Mouse (Mus musculus) heart, postnatal 4 days (tissue): ENCODE measurements around the gene Prr14. TPM values are rescaled to one million over a fixed set of nuclear protein-coding genes. Genes with fewer than 3 reads are reported as not detected.
"Not testable (repeated sequence)": the region's sequence is repeated elsewhere in the genome, so short reads cannot be mapped to it uniquely, and the experiment has no call there.

Source experiments
- DNase-seq: peaks from one replicate; pipeline ENCODE4 v3.0.0; 2021
- total RNA-seq, 2 experiments: library from RNA; stranded (reverse); gene quantifications; 2 replicates each; pipeline ENCODE4 v1.2.3; 2021

Prr14 gene
- 10 to 100 TPM; 28.0 to 28.9 TPM for total RNA-seq

DNA sequence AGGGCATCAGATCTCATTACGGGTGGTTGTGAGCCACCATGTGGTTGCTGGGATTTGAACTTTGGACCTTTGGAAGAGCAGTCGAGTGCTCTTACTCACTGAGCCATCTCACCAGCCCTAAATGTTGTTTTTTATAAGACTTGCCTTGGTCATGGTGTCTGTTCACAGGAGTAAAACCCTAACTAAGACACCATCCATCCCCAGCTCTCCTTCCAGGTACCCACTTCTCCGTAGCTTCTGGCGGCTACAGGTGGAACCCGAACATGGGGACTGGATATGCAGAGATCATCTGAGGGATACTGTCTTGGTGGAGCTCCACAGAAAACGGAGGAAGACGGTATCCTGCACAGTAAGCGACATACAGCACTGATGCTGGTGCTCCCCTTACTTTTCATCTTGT is at the start of gene Prr14:
Prr14 (plus strand) TSS at position 301 of the 400 bp plus-strand sequence.
- DNase-seq, result not testable (repeated sequence)

DNA sequence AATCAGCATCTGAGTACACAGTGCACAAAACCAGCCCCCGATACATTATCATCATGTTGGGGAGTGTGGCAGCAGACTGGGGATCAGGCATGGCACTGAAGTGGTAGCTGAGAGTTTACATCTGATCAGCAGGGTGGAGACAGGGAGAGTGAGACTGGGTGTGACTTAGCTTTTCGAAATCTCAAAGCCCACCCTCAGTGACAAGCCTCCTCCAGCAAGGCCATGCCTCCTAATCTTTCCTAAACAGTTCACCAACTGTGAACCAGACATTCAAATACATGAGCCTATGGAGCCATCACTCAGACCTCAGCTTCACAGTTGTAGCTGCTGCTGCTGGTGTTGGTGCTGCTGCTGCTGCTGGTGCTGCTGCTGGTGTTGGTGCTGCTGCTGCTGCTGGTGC is 48.0 kb upstream of the Prr14 start:
- DNase-seq, result no peak

DNA sequence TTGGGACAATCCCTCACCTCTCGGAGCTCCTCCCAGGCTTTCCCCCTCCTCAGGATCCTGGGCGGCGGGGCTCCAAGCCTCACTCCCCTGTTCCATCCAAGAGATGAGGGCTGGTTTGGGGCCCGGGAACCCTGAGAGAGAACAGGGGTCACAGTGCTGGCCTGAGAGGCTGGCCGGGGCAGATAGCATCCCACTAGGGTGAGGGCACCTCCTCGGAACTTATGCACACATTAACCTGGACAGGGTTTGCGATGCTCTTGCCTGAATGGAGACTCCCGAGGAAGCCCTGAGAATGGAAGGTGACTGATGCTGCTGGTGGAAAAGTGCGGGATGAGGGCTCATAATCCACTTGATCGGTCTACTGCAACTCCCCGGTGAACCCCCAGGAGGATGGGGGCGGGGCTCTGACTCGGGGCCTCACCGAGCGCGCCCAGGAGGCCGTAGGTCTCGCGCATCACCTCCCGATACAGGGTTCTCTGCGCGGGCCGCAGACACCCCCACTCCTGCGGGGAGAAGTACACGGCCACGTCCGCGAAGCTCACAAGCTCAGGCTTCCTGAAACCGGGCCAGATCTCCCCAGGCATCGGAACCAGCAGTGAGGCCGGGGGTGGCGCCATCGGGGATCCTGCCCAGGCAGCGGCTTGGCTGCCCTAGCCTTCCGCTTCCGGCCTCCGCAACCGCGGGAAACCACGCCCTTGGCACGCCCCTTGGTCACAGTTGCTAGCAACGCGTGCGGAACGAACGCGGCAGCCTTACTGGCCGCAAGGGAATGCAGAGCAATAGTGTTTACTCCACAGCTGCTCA is 37.8 kb upstream of the Prr14 start, which contains the start of gene Zfp688:
Zfp688 (minus strand) TSS at position 681 of the 804 bp plus-strand sequence.
- DNase-seq, result peak; percentile 97

DNA sequence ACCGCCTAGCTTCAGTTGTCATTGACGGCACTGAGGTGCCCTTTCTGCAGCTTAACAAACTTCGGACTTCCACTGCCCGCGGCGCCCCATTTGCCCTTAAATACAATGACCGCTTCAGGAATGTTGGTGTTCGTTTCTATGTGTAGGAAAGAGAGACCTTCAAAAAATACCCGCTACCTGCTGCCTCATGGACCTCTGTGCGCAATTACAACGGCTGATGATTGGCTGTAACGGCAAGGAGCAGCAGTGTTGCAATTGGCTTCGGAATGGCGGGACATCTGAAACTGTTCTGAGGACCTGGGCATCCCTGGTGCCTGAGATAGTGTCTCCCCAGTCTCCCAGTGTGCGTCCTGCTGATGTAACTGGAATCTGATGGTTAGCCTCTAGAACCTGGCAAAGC is 37.2 kb upstream of the Prr14 start:
- DNase-seq, result peak; percentile 29

DNA sequence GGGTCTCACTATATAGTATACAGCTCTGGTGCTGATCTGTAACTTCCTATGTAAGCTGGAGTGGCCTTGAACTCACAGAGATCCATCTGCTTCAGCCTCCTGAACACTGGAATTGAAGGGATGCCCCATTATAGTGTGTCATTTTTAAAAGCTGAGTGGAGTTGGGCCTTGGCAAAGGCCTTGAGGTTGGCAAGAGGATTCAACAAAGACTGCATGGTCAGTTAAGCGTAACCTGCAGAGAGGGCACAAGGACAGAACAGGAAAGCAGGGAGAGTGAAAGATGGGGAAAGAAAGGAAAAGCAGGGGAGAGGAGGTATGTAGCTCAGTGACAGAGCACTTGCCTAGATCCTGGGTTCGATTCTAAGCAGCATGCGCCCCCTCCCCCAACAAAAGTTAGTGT is 34.1 kb upstream of the Prr14 start:
- DNase-seq, result no peak

DNA sequence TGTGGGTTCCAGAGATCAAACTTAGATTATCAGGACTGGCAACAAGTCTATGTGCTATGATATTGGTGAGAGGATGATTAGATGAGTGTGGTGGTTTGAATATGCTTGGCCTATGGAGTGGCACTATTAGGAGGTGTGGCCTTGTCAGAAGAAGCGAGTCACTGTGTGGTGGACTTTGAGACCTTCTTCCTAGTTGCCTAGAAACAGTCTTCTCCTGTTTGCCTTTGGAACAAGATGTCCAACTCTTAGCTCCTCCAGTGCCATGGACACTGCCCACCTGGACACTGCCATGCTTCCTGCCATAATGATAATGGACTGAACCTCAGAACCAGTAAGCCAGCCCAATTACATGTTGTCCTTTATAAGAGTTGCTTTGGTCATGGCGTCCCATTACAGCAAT is 33.5 kb upstream of the Prr14 start:
- no peak for DNase-seq

DNA sequence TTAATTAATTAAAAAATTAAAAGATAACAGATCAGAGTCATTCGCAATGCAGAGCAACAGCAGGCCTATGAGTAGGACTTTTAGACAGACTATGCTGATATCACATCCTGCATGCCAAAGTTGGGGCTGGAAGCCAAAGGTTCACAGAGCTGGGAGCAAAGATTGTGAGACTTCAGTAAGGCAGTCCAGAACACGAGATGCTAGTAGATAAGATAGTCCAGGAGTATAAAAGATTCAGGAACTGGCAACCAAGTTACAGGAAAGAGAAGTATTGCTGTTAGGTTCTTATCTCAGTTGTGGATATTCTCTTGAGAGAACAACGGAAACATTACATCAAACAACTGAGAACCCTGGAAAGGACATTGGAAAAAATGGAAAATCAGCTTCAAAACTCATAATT is 33.1 kb upstream of the Prr14 start:
- no peak for DNase-seq

DNA sequence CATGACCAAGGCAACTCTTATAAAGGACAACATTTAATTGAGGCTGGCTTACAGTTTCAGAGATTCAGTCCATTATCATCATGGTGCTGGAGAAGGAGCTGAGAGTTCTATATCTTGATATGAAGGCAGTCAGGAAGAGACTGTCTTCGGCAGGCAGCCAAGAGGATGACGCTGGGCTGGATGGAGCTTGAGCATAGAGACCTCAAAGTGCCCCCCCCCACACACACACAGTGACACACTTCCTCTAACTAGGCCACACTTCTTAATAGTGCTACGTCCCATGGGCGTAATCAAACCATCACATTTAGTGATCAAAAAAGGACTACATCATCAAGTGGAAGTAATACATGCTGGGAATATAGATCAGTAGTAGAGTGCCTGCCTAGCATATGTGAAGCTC is 24.2 kb upstream of the Prr14 start:
- no peak for DNase-seq

DNA sequence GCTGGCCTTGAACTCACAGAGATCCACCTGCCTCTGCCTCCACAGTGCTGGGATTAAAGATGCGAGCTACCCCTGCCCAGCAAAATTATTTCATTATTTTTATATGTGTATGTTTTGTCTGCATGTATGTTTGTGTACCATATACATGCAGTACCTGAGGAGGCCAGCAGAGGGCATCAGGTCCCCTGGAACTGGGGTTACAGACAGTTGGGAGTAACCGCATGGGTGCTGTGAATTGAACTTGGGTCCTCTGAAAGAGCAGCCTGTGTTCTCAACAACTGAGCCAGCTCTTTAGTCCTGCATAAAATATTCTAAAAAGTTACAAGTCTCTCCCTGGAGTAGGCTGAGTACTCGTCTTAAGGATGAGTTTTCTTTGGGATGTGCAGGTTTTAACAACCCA is 21.7 kb upstream of the Prr14 start:
- DNase-seq, result peak; percentile 32

DNA sequence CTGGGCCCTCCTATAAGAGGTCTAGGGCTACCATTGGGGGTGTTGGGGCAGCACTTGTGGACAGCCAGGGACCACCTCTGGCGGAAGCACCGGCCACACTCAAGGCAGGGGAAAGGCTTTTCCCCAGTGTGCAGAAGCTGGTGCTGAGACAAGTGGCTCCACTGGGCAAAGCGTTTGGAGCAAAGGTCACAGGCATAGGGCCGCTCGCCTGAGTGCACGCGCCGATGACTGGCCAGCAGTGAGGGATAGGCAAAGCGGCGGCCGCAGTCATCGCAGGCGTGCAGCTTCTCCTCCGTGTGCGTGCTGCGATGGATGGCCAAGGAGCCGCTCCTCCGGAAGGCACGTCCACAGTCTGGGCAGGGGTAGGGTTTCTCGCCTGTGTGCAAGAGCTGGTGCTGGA is 15.4 kb upstream of the Prr14 start:
- no peak for DNase-seq

DNA sequence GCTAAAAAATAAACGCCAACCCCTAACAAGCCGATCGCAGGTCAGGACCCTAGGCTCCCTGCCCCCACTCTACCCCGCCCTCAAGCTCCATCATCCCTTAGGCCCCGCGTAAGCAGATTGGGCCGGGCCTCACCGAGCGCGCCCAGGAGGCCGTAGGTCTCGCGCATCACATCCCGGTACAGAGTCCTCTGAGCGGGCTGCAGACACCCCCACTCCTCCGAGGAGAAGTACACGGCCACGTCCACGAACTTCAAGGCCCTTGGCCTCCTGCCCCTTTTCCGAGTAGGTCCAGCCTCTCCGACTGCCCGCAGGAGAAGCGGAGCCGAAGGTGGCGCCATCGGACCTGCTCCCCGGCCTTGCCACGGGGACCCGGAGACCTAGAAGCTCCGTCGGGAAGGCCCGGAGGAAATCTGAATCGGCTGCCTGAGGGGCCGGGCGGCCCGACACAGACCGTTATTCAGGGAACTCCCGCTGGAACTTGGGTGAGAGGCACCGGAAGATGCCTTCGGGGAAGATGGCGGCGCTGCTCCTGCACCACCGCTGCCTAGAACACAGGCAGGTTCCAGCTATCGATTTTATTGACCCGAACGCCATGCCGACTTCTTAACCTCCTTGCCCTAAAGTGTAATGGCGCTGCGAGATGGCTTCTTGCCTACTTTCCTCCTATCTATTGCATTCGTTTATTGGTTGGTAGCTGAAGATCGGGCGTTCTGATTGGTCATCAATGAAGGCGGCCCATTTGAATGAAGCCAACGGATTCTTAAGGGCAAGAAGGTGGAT is 10.7 kb upstream of the Prr14 start, which contains the start of gene Zfp689:
Zfp689 (minus strand) TSS at position 638 of the 780 bp plus-strand sequence.
- peak; percentile 94 for DNase-seq

DNA sequence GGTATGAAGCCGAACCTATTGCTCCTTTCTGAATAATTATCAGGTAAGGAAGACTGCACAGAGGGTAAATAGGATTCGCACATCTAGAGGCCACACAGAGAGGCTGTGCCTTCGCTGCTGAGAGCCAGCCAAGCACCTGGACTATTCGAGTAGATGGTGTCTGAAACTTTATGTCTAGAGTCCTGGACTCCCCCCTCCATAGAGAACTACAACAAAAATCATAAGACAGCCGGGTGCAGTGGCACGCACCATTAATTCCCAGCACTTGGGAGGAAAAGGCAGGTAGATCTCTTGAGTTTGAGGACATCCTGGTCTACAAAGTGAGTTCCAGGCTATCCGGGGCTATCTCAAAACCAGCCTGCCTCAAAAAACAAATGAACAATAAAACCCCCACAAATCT is 9.4 kb upstream of the Prr14 start:
- no peak for DNase-seq

DNA sequence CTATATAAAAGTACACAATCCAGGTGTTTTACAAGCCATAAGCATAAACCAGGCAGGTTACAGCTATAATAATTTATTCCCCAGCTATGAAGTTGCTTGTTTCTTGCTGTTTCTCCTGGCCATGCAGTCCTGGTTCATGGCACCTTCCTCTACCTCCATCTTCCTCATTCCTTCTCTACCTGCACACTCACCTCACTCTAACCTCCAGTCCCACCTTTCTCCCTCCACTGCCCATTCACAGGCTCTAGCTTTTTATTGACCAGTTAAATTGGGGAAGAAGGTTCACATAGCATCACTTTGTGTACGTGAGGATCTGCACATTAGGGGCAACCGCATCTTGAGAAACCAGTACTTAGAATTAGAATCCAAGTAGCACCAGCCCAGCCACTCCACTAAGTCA is 6.4 kb upstream of the Prr14 start:
- DNase-seq, result no peak

DNA sequence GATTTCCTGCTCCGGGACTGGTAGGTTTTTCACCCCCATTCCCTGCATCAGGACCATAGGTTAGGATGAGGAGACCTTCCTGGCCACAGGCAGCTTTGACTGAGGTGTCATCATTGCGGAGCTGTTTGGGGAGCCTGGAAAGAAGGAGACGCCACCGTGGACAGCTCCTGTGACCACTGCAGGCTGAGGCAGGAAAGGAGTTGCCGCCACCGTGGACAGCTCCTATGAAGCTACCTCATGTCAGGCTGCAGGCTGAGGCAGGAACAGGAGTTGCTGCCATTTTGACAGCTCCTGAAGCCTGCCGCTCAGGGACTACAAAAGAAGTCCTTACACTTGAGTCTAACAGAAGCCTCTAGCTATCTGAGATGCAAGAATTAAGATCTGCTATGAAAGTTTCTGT is 4.5 kb upstream of the Prr14 start:
- no peak for DNase-seq

DNA sequence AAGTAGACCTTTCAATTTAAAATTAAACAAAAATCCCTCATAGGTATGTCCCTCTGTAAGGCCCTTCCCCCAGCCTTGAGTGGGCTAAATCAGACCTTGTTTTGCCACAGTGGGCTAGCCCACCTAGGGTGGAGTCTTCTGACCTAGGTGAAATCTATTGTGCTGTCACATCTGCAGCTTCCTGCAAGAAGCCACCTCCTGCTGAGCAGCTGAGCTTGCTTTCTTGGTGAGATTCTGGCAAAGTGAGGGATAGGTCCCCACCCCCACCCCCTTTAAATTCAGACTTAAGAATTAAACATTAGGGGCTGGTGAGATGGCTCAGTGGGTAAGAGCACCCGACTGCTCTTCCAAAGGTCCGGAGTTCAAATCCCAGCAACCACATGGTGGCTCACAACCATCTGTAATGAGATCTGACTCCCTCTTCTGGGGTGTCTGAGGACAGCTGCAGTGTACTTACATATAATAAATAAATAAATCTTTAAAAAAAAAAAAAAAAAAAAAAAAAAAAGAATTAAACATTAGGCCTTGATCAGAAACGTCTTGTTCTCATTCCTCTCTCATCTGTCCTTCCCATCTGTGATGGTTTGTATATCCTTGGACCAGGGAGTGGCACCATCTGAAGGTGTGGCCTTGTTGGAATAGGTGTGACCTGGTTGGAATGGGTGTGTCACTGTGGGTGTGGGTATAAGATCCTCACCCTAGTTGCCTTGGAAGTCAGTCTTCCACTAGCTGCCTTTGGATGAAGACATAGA is 864 bp upstream of the Prr14 start:
- not testable (repeated sequence) for DNase-seq

DNA sequence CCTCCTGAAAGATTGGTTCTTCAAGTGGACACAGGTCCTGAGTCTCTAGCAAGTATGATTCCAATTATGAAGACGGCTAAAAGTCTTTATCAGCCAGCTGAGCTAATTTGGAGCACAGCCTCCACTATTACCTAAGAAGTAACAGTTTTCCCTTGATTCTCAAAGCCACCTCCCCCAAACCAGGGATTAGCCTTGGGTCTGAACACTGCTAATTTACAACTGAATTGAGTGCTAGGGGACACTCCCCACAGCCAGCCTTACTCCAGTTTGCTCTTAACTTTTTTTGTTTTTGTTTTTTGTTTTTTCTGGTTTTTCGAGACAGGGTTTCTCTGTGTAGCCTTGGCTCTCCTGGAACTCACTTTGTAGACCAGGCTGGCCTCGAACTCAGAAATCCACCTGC is 5.8 kb downstream of the Prr14 start:
- no peak for DNase-seq

DNA sequence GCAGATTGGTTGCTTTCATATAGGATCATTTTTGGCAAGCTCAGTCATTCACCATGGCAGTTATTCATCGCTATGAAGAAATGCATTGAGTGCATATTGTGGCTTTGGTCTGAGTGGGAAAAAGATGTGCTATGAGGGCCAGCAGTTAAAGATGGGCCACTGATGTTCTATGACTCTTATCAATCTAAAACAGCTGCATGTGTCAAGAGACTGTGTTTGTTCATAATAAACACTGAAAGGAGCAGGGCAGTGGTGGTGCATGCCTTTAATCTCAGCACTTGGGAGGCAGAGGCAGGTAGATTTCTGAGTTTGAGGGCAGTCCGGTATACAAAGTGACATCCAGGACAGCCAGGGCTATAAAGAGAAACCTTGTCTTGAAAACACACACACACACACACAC is 6.3 kb downstream of the Prr14 start:
- DNase-seq, result not testable (repeated sequence)

DNA sequence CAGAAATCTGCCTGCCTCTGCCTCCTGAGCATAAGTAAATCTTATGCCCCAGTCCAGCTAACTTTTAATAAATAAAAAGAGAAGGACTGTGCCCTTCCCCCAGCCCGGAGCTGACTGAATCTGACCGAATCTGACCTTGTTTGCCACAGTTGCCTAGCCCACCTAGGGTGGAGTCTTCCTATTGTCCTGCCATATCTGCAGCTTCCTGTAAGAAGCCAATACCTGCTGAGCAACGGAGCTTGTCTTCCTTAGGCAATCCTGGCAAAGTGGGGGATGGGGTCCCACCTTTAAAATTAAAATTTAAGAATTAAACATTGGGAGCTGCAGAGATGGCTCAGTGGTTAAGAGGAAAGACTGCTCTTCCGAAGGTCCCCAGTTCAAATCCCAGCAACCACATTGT is 7.2 kb downstream of the Prr14 start:
- no peak for DNase-seq

DNA sequence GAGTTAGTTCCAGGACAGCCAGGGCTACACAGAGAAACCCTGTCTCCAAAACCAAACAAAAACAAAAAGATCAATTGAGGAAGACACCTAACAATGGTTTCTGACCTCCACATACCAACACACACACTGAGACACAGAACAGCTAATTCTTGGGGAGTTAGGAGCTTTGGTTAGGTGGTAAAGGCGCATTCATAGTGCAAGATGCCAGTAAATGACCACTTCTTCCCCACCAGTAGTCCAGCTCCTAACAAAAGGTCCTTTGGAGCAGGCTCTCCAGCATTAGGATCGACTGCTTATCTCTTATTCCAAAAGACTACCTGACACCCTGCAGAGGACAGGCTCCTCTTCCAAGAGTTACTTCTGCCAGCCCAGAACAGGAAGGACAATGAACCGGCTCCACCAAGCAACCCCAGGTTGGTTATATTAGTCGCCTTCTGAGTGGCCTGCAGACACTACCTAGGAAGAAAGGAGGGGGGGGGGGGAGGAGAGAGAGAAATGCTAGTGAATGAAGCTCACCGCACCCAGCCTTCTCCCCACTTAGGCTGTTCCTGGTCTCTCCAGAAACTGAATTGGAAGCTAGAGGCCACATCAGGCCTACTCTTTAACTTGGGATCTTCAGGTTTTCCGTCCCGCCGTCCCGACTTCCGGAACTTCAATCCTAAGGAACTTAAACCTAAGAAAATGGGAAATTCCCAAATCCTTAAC is 10.8 kb downstream of the Prr14 start:
- DNase-seq, result peak; percentile 30

DNA sequence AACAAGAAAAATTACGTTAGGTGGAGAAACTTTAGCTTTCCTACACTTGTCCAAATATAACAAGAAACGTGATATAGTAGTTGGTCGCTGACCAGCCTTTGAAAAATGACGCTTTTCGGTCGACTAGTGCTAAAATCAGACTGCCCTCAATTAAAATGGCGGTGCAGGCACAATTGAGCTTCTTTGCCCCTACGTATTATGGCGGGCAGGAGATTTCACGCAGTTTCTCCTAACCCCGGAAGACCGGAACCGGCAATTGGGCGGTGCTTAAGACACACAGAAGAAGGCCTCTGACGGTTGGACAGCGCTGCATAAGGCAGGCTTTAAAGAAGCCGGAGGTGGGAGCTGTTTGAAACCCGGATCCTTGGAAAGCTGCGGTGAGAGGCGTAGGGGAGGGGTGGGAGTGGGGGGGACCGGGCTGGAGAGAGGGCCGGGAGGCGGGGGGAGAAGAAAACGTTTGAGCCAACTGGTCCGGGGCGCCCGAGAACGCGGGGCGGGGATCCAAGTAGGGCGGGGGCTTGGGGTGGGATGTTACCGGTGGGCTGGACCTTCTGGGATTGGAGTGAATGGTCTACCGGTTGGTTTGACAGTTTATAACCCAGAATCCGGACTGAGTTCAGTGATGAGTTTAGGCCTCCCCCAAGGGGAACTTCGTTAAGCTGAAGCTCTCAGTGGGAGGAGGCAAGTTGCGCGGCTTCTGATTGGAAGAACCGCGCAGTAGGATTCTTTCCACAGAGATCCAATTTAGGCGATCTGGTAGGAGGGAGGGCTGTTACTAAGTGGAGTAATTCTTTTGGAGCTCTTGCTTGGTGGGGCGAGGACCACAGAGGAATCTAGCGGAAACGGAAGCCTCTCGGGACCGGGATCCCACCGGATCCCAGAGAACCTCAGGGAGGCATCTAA is 11.6 kb downstream of the Prr14 start:
- DNase-seq, result peak; percentile 91

DNA sequence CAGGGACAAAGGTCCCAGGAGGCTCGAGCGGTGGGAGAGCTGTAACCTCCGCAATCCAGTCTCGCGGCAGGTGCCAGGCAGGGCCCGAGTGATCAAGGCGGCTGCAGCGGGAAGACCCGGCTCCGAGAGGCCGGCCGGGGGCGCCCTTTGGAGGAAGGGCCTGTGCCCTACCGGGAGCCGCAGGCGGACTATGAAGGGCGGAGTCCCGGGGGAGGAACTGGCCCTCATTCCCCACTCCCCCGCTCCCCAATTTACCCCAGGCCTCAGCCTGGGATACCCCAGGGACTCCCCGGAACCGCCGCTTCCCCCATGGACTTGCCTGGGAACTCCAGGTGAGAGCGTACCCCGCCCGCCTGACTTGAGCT is 12.2 kb downstream of the Prr14 start:
- DNase-seq, result peak; percentile 68
